Mouse (Mus musculus) intestine, embryonic 16.5 days (tissue): ENCODE results near the gene Zfp709. TPM values are rescaled to one million over a fixed set of nuclear protein-coding genes. Genes with fewer than 3 reads are reported as not detected.

Source experiments
- polyA plus RNA-seq: library from polyadenylated mRNA; unstranded; fragments of >200 nt; fragmentation: Nextera tagmentation; extraction: Ambion mirVana; gene quantifications from 2 replicates; pipeline ENCODE4 v1.2.1, GENCODE M21; 2015

The Zfp709 gene
- polyA plus RNA-seq, 1 experiment from 2014 or later: 4.6 TPM

Other genes starting within 250 kb of the Zfp709 start
- 0.98 and 1.2 TPM in 2 replicates for gene Unc13a, start 210.3 kb upstream of the Zfp709 start, polyA plus RNA-seq
- gene Jak3, start 205.7 kb upstream of the Zfp709 start, polyA plus RNA-seq: 11.5 and 13.5 TPM in 2 replicates
- gene Insl3, start 192.8 kb upstream of the Zfp709 start, polyA plus RNA-seq: 2.4 and 2.5 TPM in 2 replicates
- 19.2 and 20.9 TPM in 2 replicates for gene B3gnt3, start 180.2 kb upstream of the Zfp709 start, polyA plus RNA-seq
- 5.0 and 6.4 TPM in 2 replicates for gene Fcho1, start 156.3 kb upstream of the Zfp709 start, polyA plus RNA-seq
- gene Zfp882, start 26.6 kb downstream of the Zfp709 start, polyA plus RNA-seq: 3.0 and 3.8 TPM in 2 replicates
- 18.5 and 21.6 TPM in 2 replicates for gene Zfp617, start 26.6 kb downstream of the Zfp709 start, polyA plus RNA-seq
- 24.9 and 25.0 TPM in 2 replicates for gene Zfp961, start 69.0 kb downstream of the Zfp709 start, polyA plus RNA-seq
- 3.3 and 3.8 TPM in 2 replicates for gene Cyp4f18, start 127.6 kb downstream of the Zfp709 start, polyA plus RNA-seq
- gene Olfr372, start 159.2 kb downstream of the Zfp709 start, polyA plus RNA-seq: not detected in 2 replicates
- gene Olfr373, start 201.2 kb downstream of the Zfp709 start, polyA plus RNA-seq: 0.11 and 0.16 TPM in 2 replicates
- gene Olfr374, start 225.0 kb downstream of the Zfp709 start, polyA plus RNA-seq: 0.13 TPM in 1 of 2 replicates, not detected in the other